In the genomic region with DNA sequence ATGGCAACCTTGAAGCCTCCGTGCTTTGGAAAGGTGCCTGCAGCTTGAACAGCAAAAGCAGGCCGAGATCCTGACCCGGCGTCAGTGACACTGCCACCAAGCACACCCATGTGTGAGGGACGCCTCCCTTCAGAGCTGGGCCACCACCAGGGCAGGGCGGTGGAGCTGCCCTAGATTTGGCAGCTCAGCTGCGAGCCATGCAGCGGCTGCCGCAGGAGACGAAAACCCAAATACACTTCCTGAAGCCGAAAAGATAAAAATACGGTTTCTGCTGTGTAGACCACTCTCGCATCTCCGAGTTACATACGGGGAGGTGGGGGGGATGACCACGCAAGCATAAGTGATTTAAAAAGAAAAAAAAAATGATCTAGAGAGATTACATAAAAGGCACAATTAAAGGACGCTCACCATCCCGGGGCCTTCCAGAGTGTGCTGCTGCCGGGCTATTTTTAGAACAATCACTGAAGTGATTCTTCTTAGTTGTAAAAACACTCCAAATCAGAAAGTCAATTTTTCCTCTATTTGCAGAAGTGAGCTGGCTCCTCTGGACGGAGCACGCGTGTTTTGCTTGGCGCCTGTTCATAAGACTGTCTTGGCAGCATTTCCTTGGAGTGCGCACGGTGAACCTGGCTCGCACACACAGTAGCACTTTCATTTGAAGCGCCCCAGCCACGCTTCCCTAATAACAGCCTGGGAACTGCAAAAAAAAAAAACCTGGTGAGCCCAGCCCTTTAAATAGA, we compare ENCODE assay signal across 8 mouse cellular contexts.
DNase-seq lines count a peak whose midpoint lies in the region; ATAC-seq lines count a peak whose summit lies in the region.

No protein-coding gene starts in this region.

- H3K9me3 ChIP-seq in forebrain, embryonic 15.5 days, result no peaks in the 10 kb centered on the region

- H3K36me3 ChIP-seq in forebrain, embryonic 15.5 days, result no peaks in the 10 kb centered on the region

- no peaks in the 10 kb centered on the region for H3K27me3 ChIP-seq in forebrain, embryonic 15.5 days

- no peak overlapping the region for H3K4me3 ChIP-seq in forebrain, embryonic 15.5 days

- H3K4me1 ChIP-seq in forebrain, embryonic 15.5 days, result peaks cover 99% of the 10 kb centered on the region

- DNase-seq in CD8-positive naive resting alpha-beta T cell, adult 2 months (ENCODE audit: low read depth in 2 of 2, low spot score in 2 of 2), result peak; percentile 46 to 49
- peak; percentile 67 to 70 for DNase-seq in adrenal gland, postnatal 36 days
- peak; percentile 68 for DNase-seq in heart, postnatal 4 days
- peak; percentile 25 for DNase-seq in large intestine, adult 2 months (ENCODE audit: low read depth, low spot score)
- DNase-seq in lung, postnatal 36 days, result peak; percentile 81
- peak; percentile 27 for DNase-seq in testis, postnatal 14 days (ENCODE audit: low spot score)

- WGBS in forebrain, embryonic 15.5 days, result 22% methylated on average over 28 of the region's 28 CpGs
- 29% methylated on average over 28 of the region's 28 CpGs for WGBS in large intestine, adult 2 months

- peak overlapping the region; percentile 25 for H3K9ac ChIP-seq in forebrain, embryonic 15.5 days (replicated peaks)

- peak overlapping the region; percentile 34 for H3K4me2 ChIP-seq in forebrain, embryonic 15.5 days (replicated peaks)

- H3K27ac ChIP-seq in forebrain, embryonic 15.5 days (replicated peaks), result peak overlapping the region; percentile 94

- no peak for ATAC-seq in forebrain, embryonic 15.5 days (replicated peaks)
- no peak for ATAC-seq in megakaryocyte progenitor cell, adult 5-6 weeks (replicated peaks; ENCODE audit: poor library complexity)

Comparison
In these comparisons a context has a peak if more than half of its experiments do, and no peak if none do; other contexts are left out.
1. DNase-seq: peak in every context shown above with its lines; median percentile 81 in lung, postnatal 36 days; 68 in adrenal gland, postnatal 36 days; 68 in heart, postnatal 4 days; 48 in CD8-positive naive resting alpha-beta T cell, adult 2 months; 27 in testis, postnatal 14 days; 25 in large intestine, adult 2 months.